Mouse (Mus musculus): ENCODE results near the gene Anapc15-ps.

The Anapc15-ps gene

GRCm38 (mm10) chr10:95691347-95691746, 18.1 kb upstream of the Anapc15-ps start:
- DNase-seq (ENCODE audit: low read depth, low spot score): no peak

DNA sequence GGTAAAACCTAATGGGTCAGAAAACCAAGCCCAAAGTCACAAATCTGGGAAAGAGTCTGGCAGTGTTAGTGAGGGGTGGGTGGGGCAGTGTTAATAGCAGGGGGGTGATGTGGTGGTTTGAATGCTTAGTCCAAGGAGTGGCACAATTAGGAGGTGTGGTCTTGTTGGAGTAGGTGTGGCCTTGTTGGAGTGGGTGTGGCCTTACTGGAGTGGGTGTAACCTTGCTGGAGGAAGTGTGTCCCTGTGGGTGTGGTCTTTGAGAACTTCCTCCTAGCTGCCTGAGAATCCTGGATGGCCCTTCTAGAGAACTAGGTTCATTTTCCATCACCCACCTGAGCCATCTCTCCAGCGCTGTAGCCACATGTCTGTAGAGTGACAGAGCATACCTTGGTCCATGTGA, 16.6 kb upstream of the Anapc15-ps start:
- DNase-seq (ENCODE audit: low read depth, low spot score): peak; percentile 94

DNA sequence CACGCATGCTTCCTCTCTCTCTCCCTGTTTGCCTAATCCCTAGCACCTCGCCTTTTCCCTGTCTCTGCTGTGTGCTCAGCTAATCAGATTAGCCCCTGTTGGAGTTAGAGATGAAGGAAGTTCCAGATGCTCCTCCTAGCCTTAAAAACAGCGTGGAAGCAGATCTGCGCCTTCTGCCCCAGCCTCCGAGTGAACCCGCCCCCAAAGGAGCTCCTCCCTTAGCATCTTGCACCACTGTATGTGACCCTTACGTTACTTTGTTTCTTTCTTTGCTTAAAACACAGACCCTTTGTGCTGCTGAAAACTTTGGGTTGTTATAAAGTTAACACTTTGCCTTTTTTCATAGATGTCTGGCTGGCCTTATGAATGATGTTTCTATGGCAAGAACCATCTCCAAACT, 15.8 kb upstream of the Anapc15-ps start:
- peak; percentile 34 for DNase-seq (ENCODE audit: low read depth, low spot score)

- no peak for DNase-seq (ENCODE audit: low read depth, low spot score)
These were observed 14.4 kb upstream of the Anapc15-ps start for GRCm38 (mm10) chr10:95687558-95688141.

DNA sequence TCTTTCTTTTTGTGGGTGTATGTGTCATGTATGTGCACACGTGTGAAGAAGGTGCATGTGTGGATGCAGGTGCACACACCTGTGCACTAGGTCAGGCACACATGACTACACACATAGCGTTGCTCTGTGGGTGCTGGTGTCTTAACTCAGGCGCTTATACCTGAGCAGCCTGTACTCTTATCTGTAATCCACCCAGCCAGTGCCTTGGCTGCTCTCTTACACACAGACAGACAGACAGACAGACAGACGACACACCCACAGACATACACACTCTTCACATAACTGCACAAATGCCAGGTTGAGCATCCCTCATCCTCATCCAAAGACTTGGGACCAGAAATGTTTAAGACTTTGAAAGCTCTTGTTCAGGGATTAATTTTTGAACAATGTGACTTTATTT, 12.8 kb upstream of the Anapc15-ps start:
- DNase-seq (ENCODE audit: low read depth, low spot score): no peak

DNA sequence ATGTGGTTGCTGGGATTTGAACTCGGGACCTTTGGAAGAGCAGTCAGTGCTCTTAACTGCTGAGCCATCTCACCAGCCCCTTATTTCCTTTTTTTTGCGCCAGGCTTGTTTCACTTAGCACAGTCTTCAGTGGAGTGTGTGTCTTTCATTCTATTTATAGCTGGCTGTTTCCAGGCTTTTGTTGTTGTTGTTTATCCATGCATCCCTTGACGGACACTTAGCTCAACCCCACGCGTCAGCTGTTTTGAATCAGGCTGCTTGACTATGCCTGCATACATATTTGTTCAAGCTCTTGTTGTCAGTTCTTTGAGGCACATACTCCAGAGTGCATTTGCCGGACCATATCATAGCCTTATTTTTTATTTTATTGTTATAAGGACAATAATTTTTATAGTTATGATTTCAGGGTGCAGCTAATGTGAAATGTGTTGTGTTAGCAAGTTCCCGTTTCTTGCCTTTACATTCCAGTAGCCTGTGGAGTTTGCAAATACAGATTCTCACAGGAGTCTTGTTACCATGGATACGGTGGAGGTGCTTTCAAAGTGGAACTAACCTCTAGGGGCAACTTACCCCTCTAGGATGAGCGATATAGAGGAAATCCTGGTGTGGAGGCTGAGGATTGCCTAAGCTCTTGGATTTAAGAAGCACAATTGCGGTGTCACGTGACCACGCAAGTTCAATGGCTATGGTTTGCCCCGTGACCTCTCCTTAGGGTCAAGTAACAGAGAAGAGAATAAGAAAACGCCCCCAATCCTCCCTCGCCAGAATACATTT, 11.7 kb upstream of the Anapc15-ps start:
- DNase-seq (ENCODE audit: low read depth, low spot score): peak; percentile 95

DNA sequence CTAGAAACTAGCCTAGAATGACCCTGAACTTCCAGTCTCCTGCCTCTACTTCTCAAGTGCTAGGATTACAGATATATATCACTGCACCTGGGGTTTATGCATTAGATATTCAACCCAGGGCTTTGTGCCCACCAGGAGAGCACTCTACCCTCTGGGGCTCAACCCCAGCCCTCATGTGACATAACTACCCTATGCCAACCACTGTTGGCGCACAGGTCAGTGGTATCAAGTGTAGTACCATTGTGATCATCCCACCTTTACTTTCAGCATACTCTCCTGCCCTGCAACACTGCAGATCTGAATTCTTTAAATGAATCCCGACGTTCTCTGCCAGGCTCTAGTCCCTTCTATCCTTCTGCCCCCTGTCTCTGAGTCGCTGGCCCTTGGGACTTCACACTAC, 11.0 kb upstream of the Anapc15-ps start:
- DNase-seq (ENCODE audit: low read depth, low spot score): no peak

- DNase-seq (ENCODE audit: low read depth, low spot score): no peak
These were observed 10.5 kb upstream of the Anapc15-ps start for GRCm38 (mm10) chr10:95683735-95684134.

- DNase-seq (ENCODE audit: low read depth, low spot score): no peak
These were observed 9.7 kb upstream of the Anapc15-ps start for GRCm38 (mm10) chr10:95682964-95683363.

GRCm38 (mm10) chr10:95682091-95682740, 9.0 kb upstream of the Anapc15-ps start:
- no peak for DNase-seq (ENCODE audit: low read depth, low spot score)

DNA sequence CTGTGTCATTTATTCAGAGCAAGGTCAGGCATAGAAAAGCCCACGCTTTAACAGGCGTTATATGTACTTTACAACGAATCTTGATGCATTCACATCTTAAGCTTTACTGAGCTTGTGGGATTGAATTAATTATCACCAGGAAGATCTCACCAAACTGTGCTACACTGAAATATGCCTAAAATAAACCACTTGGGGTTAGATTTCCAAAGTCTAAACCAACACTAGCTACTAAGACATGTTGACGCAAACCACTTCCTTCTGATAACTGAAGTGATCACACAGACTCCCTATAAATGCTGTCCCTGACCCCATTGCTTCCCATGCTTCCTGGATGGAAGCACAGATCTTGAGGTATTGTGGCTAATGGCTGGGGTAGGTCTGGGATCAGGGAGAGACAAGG, 8.2 kb upstream of the Anapc15-ps start:
- no peak for DNase-seq (ENCODE audit: low read depth, low spot score)

- peak; percentile 82 for DNase-seq (ENCODE audit: low read depth, low spot score)
These were observed 7.8 kb upstream of the Anapc15-ps start for GRCm38 (mm10) chr10:95681058-95681440.

GRCm38 (mm10) chr10:95680153-95681057, 7.2 kb upstream of the Anapc15-ps start:
- no peak for DNase-seq (ENCODE audit: low read depth, low spot score)

GRCm38 (mm10) chr10:95679131-95679530, 5.9 kb upstream of the Anapc15-ps start:
- DNase-seq (ENCODE audit: low read depth, low spot score): no peak

DNA sequence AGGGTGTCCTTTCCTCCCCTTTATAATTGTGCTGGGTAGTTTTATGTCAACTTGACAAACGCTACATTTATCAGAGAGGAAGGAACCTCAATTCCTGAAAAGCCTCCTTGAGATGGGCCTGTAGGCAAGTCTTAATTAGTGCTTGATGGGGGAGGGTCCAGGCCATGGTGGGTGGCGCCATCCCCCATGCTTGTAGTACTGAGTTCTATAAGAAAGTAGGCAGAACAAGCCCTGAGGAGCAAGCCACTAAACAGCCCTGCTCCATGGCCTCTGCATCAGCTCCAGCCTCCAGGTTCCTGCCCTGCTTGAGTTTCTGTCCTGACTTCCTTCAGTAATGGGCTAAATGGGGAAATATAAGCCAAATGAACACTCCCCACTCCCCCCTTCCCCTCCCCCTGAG, 5.4 kb upstream of the Anapc15-ps start:
- DNase-seq (ENCODE audit: low read depth, low spot score): no peak

DNA sequence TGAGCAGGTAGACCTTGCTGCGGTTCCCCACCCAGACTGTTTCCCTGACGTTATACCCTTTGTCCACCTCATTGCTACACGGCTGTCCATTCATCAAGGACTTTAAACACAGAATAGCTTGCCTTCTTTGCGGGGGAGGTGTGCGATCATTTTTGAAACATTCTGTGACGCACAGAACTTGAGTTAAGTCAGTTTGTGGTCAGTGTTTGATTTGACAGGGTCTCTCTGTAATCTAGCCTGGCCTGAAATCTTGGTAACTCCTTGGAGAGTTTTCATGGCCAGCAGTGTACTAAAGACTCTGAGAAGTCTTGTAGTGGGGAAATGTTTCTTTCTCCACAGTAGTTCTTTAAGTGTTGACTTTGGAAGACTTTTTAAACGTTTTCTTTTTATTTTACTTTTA, 5.0 kb upstream of the Anapc15-ps start:
- no peak for DNase-seq (ENCODE audit: low read depth, low spot score)

DNA sequence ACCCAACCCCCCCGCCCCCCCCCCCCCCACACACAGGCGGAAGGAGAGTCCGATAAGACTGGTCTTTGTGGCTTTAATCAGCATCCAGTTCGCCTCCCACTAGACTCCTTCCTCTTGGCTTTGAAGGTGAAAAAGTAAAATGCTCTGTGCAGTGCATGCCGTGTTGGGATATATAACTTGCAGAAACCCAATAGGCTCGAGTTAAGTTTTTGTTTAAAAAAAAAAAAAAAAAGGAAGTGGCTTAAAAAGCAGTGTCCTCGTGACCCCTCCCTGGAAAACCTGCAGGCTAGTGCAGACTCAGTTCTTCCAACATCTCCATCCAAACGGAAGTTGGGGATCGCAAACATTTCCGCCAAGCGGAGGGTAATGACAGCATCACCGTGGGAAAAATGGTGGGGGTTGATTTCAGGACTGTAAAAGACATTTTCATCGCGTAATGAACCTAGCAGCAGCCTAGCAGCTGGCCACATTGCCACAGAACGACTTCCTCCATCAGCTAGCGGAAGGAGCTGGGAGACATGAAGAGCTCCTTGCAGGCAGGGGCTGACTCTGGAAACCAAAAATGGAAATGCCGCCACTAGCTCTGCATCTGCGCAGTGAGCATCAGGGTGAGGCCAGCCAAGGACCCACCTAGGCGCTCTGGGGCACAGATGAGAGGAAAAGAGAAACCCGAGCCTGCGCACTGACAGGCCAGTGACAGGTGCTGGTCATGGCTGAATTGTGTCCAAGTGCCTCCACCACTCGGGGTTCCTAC, 4.3 kb upstream of the Anapc15-ps start:
- peak; percentile 65 for DNase-seq (ENCODE audit: low read depth, low spot score)

GRCm38 (mm10) chr10:95676991-95677355, 3.7 kb upstream of the Anapc15-ps start:
- DNase-seq (ENCODE audit: low read depth, low spot score): no peak

GRCm38 (mm10) chr10:95676387-95676786, 3.1 kb upstream of the Anapc15-ps start:
- DNase-seq (ENCODE audit: low read depth, low spot score): no peak

GRCm38 (mm10) chr10:95670781-95671780, 2.2 kb downstream of the Anapc15-ps start:
- DNase-seq (ENCODE audit: low read depth, low spot score): no peak
